Mouse (Mus musculus) heart, postnatal 0 days (tissue): ENCODE measurements at regions not wholly inside any gene's neighbourhood (a gene's known extent, or its start where the extent isn't known, plus 50 kb on each side); places are given as distances from the start of the nearest gene placed in this dataset.

ENCODE experiments used
- CTCF ChIP-seq: IDR thresholded peaks from 2 replicates; pipeline ENCODE4 v1.5.1; 2016; ENCODE audit warnings: antibody characterized with exemption, control low read depth, low read depth
- EP300 ChIP-seq: IDR thresholded peaks from 2 replicates; pipeline ENCODE4 v1.6.1; 2016; ENCODE audit warnings: antibody characterized with exemption, low read depth

DNA sequence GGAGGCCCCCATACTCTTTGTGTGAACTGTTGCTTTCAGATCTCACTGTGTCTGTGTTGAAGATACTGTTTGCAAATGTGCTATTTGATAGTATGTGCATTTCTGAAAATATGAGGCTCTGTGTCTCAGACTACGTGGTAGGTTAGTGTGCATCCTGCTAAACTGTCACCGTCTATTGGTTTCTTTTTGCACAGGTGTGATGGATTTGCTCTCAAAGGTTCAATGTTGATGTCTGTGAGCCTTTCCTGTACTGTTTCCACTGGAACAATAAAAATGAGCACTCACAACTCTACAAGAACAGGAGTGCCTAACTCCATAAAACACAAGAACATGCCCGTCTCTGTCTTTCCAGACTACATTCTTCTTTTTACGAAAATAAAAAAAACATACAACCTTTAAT lies 518.2 kb upstream of the Ptger4 start:
- TF ChIP-seq CTCF (no peak), EP300 (no peak)
